Mouse (Mus musculus): ENCODE results near the gene Tspo. TPM values are rescaled to one million over a fixed set of nuclear protein-coding genes. Genes with fewer than 3 reads are reported as not detected.
A peak's percentile ranks its signal among the peaks of the same experiment; 100 is the strongest.

Tspo gene
- polyA plus RNA-seq, 1 experiment: 257 TPM

DNA sequence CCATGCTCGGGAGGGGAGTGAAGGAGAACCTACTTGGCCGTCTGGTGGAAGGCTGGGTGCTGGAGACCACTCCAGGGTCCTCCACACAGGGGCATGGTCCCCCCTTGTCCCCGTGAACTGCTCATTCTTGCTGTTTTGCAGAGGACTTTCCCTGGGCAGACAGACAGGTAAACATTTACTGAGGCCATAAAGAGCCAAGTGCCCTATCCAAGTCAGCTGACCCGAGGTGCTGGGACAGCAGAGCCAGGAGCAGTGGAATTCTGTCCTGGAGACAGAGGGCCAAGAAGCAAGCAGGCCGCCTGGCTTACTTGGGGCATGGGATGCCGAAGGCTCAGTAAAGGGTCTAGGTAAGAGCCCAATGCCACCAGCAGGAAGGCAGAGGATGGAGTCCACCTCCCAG lies 32.7 kb upstream of the Tspo start:
- Histone ChIP-seq H3K27me3 (ENCODE audit: control insufficient read depth, insufficient read depth, low read length) (peaks cover 14% of the 10 kb centered on the region), H3K4me1 (ENCODE audit: control insufficient read depth, insufficient read depth, insufficient read length) (peaks cover 11% of the 10 kb centered on the region; the same call in 1 of the 2 replicates), H3K4me3 (ENCODE audit: extremely low read depth, insufficient read depth, insufficient read length) (no peak overlapping the region), H3K27ac (ENCODE audit: insufficient read depth, low read length) (peak overlapping the region; percentile 20; the same call in 1 of the 2 replicates), H3K36me3 (ENCODE audit: control insufficient read depth, insufficient read depth, low read length) (no peaks in the 10 kb centered on the region)
- DNase-seq (ENCODE audit: low read depth in 1 of 2, low spot score in 2 of 2): no peak
- TF ChIP-seq POLR2A (IDR thresholded peaks at IDR 0.05; ENCODE audit: low read depth, low read length) (no peak), CTCF (IDR thresholded peaks at IDR 0.05; ENCODE audit: extremely low read depth, insufficient read depth, insufficient read length, insufficient replicate concordance) (no peak)
- WGBS: 66% methylated on average over 6 of the region's 6 CpGs

DNA sequence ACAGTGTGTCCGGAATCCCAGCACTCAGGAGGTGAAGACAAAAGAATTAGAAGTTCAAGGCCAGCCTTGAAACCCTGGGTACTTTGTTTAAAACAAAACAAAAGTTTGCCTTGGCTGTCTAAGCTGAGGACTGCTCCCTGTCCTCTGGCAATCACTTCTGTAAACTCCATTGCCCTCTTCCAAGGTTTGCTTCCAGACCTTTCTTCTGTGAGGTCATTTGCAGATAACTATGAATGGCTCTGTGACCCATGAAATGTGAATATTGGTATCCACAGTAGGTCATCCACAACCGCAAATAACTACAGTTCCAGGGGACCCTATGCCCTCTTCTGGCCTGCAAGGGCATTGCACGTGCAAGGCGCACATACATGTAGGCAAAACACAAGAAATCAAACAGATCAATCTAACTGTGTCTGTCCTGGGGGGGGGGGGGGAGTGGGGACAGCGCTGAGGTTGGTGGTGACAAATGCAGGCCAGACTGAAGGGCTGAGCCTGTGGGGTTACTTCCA lies 31.4 kb upstream of the Tspo start:
- Histone ChIP-seq H3K27ac (ENCODE audit: insufficient read depth, low read length) (no peak overlapping the region), H3K4me1 (ENCODE audit: control insufficient read depth, insufficient read depth, insufficient read length) (0 out of 2 replicates have a peak, but pooled peaks cover 4% of the 10 kb centered on the region), H3K36me3 (ENCODE audit: control insufficient read depth, insufficient read depth, low read length) (no peaks in the 10 kb centered on the region), H3K27me3 (ENCODE audit: control insufficient read depth, insufficient read depth, low read length) (peaks cover 7% of the 10 kb centered on the region), H3K4me3 (ENCODE audit: extremely low read depth, insufficient read depth, insufficient read length) (no peak overlapping the region)
- 85% methylated on average over 5 of the region's 5 CpGs for WGBS
- no peak for DNase-seq (ENCODE audit: low read depth in 1 of 2, low spot score in 2 of 2)
- no peak for TF ChIP-seq POLR2A (IDR thresholded peaks at IDR 0.05; ENCODE audit: low read depth, low read length)
- no peak for TF ChIP-seq CTCF (IDR thresholded peaks at IDR 0.05; ENCODE audit: extremely low read depth, insufficient read depth, insufficient read length, insufficient replicate concordance)

DNA sequence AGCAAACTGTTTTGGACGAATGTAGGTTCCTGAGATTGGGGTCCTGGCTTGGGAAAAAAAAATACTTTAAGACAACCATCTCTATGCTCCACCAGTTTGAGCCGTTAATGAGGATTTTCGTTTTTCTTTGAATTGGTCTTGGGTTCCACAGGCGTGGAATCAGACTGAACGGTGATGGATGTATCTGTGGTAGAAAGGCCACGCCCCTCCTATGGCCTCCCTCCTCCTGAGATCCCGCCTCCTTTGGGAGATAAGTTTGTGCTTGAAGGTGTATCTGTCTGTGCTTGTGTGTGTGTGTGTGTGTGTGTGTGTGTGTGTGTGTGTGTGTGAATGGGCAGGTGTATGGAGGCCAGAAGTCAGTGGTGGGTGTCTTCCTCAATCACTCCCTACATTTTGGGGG lies 30.8 kb upstream of the Tspo start:
- Histone ChIP-seq H3K27me3 (ENCODE audit: control insufficient read depth, insufficient read depth, low read length) (peaks cover 2% of the 10 kb centered on the region; the same call in 1 of the 2 replicates), H3K4me1 (ENCODE audit: control insufficient read depth, insufficient read depth, insufficient read length) (no peaks in the 10 kb centered on the region), H3K4me3 (ENCODE audit: extremely low read depth, insufficient read depth, insufficient read length) (no peak overlapping the region), H3K27ac (ENCODE audit: insufficient read depth, low read length) (no peak overlapping the region), H3K36me3 (ENCODE audit: control insufficient read depth, insufficient read depth, low read length) (no peaks in the 10 kb centered on the region)
- 79% methylated on average over 7 of the region's 7 CpGs for WGBS
- no peak for TF ChIP-seq POLR2A (IDR thresholded peaks at IDR 0.05; ENCODE audit: low read depth, low read length)
- TF ChIP-seq CTCF (IDR thresholded peaks at IDR 0.05; ENCODE audit: extremely low read depth, insufficient read depth, insufficient read length, insufficient replicate concordance): no peak
- no peak for DNase-seq (ENCODE audit: low read depth in 1 of 2, low spot score in 2 of 2)

DNA sequence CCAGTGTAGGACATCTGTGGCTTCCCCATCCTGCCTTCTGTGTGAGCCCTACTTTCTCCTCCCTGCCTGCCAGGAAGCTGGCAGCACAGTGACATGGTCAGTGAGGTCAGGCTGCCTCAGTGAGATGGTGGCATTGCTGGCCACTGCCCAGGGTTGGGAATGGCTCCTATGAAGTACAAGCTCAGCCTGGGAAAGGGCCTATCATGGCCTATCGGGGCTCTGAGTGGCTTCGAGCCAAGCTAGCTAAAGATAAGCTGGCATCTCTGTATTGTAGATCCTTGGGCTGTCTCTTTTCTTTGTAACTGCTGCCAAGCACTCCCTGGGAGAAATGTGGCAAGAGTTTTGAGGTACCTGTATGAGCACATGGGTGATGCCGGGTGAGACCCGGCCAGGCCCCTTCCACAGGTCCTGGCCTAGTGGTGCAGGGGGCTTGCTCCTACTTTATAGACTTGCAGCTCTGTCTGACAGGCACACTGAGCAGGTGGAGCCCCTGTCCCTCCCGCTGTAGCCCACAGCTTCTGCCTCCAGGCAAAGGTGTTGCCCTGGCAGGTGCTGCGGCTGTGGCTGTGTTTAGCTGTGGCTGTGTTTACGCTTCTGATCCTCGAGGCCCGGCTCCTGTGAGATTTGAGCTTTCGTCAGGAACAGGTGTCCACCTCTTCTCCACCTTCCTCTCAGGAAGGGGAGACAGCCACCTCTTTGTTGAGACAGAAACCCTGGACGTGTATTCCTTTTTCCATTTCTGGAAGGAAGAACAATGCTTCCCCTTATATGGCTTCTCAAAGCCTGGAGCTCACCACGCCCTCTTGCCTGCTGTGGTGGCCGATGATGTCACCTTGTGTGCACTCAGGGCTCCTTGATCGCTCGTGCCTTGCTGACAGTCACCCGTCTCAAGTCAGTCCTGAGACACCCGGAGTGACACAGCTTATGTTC lies 28.2 kb upstream of the Tspo start:
- Histone ChIP-seq H3K27me3 (ENCODE audit: control insufficient read depth, insufficient read depth, low read length) (no peaks in the 10 kb centered on the region), H3K4me3 (ENCODE audit: extremely low read depth, insufficient read depth, insufficient read length) (no peak overlapping the region), H3K4me1 (ENCODE audit: control insufficient read depth, insufficient read depth, insufficient read length) (no peaks in the 10 kb centered on the region), H3K27ac (ENCODE audit: insufficient read depth, low read length) (no peak overlapping the region), H3K36me3 (ENCODE audit: control insufficient read depth, insufficient read depth, low read length) (no peaks in the 10 kb centered on the region)
- TF ChIP-seq CTCF (IDR thresholded peaks at IDR 0.05; ENCODE audit: extremely low read depth, insufficient read depth, insufficient read length, insufficient replicate concordance) (no peak), POLR2A (IDR thresholded peaks at IDR 0.05; ENCODE audit: low read depth, low read length) (no peak)
- DNase-seq (ENCODE audit: low read depth in 1 of 2, low spot score in 2 of 2): no peak
- WGBS: 74% methylated on average over 17 of the region's 17 CpGs

DNA sequence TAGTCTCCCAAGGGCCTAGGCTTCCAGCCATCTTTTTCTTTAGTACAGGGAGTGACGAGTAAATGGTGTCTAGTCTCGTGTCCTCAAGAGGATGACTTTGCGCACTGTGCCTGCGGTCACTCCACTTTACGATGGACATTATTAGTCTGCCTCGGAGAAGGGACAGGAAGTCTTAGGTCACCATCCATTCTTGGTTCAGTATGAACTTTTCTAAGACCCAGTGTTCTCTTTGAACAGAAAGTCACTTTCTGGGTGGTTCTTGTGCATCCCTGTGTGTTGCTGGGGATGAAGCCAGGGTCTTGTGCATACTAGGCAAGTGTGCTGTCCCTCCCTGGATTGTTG lies 27.5 kb upstream of the Tspo start:
- H3K36me3 ChIP-seq (ENCODE audit: control insufficient read depth, insufficient read depth, low read length): no peaks in the 10 kb centered on the region
- no peak overlapping the region for H3K4me3 ChIP-seq (ENCODE audit: extremely low read depth, insufficient read depth, insufficient read length)
- no peak for DNase-seq (ENCODE audit: low read depth in 1 of 2, low spot score in 2 of 2)
- no peaks in the 10 kb centered on the region for H3K4me1 ChIP-seq (ENCODE audit: control insufficient read depth, insufficient read depth, insufficient read length)
- no peaks in the 10 kb centered on the region for H3K27me3 ChIP-seq (ENCODE audit: control insufficient read depth, insufficient read depth, low read length)
- TF ChIP-seq POLR2A (IDR thresholded peaks at IDR 0.05; ENCODE audit: low read depth, low read length) (no peak), CTCF (IDR thresholded peaks at IDR 0.05; ENCODE audit: extremely low read depth, insufficient read depth, insufficient read length, insufficient replicate concordance) (no peak)
- 80% methylated on average over 6 of the region's 6 CpGs for WGBS
- H3K27ac ChIP-seq (ENCODE audit: insufficient read depth, low read length): no peak overlapping the region

DNA sequence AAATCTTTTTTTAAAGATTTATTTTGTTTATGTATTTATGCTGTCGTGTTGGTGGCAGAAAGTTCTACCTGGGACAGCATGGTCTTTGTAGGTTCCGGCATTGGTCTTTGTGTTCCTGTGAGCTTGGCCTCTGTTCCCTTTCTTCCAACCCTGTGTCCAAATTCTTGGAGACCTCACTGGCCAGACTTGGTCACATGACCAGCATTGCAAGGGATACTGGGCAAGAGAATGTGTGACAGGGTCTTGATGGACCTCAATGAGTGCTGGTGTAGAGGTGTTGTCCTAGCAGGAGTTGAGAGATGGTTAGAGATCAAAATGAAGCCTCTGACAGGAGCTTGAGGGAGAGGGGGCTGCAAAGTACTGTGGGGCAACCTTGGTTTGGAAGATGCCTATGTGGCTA lies 24.5 kb upstream of the Tspo start:
- WGBS: 90% methylated on average over 2 of the region's 2 CpGs
- H3K36me3 ChIP-seq (ENCODE audit: control insufficient read depth, insufficient read depth, low read length): no peaks in the 10 kb centered on the region
- no peak overlapping the region for H3K27ac ChIP-seq (ENCODE audit: insufficient read depth, low read length)

DNA sequence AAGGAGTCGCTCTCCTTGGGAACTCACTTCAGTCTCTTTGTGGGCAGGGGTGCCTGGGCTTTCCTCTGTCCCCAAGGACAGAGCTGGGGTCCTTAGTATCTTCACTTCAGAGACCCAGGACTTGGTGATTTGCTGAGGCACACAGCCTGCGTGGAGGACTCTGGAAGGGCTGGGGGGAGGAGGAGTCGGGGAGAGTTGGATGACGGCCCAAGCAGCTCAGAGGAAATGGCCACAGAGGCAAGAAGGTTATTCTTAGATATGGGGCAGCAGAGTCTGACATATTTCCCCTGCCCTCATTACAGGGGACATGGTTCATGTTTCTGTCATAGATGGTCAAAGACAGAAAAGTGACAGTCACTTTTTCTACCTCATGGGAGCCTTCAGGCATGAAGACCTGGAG lies 23.5 kb upstream of the Tspo start:
- no peaks in the 10 kb centered on the region for H3K27me3 ChIP-seq (ENCODE audit: control insufficient read depth, insufficient read depth, low read length)
- H3K36me3 ChIP-seq (ENCODE audit: control insufficient read depth, insufficient read depth, low read length): no peaks in the 10 kb centered on the region
- no peak for DNase-seq (ENCODE audit: low read depth in 1 of 2, low spot score in 2 of 2)
- no peak overlapping the region for H3K4me3 ChIP-seq (ENCODE audit: extremely low read depth, insufficient read depth, insufficient read length)
- TF ChIP-seq POLR2A (IDR thresholded peaks at IDR 0.05; ENCODE audit: low read depth, low read length): no peak
- TF ChIP-seq CTCF (IDR thresholded peaks at IDR 0.05; ENCODE audit: extremely low read depth, insufficient read depth, insufficient read length, insufficient replicate concordance): no peak
- 29% methylated on average over 4 of the region's 4 CpGs for WGBS
- no peaks in the 10 kb centered on the region for H3K4me1 ChIP-seq (ENCODE audit: control insufficient read depth, insufficient read depth, insufficient read length)
- H3K27ac ChIP-seq (ENCODE audit: insufficient read depth, low read length): no peak overlapping the region

More for the DNA sequence above, 24.5 kb upstream of the Tspo start:
- H3K27me3 ChIP-seq (ENCODE audit: control insufficient read depth, insufficient read depth, low read length): no peaks in the 10 kb centered on the region
- H3K4me3 ChIP-seq (ENCODE audit: extremely low read depth, insufficient read depth, insufficient read length): no peak overlapping the region
- no peak for TF ChIP-seq CTCF (IDR thresholded peaks at IDR 0.05; ENCODE audit: extremely low read depth, insufficient read depth, insufficient read length, insufficient replicate concordance)
- H3K4me1 ChIP-seq (ENCODE audit: control insufficient read depth, insufficient read depth, insufficient read length): no peaks in the 10 kb centered on the region
- DNase-seq (ENCODE audit: low read depth in 1 of 2, low spot score in 2 of 2): no peak
